Mouse (Mus musculus) cerebellum, adult 2 months (tissue): ENCODE data around the gene Pak3.

Experiments
- CTCF ChIP-seq: fragments of 200-500 bp; IDR thresholded peaks from 2 replicates; pipeline ENCODE4 v1.5.1; 2011; ENCODE audit warnings: low read depth, mild to moderate bottlenecking, control low read depth, low read length, moderate library complexity, borderline replicate concordance; ENCODE audit not compliant: insufficient read depth
- POLR2A ChIP-seq: fragments of 200-500 bp; IDR thresholded peaks from 2 replicates; pipeline ENCODE4 v1.6.1; 2011; ENCODE audit warnings: low read length, control low read depth, borderline replicate concordance; ENCODE audit not compliant: insufficient read depth

DNA sequence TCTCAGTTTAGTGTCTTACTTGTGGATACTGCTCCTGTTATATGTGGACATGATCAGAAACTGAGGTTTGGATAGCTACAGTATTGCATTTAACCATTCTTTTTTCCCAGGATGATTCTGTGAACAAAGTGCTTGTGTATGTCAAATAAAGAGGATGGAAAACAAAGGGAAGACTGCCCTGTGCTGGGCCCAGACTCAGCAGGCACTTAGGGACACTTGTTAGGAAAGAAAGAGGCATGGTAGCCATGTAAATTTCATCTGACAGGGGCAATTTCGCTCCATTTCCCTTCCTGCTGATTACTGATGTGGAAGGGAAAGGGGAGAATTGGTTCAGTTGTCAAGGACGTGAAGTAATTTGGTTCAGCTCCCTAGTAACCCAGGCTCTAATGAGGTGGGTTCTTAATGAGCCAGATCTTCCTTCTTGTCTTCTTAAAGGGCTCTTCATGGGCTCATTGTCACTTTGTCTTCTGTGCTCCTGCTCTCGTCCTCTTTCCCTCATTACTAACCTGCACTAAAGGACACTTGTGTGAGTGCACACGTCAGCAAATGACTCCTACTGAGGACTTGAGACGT, 88.6 kb downstream of the Pak3 start:
- TF ChIP-seq POLR2A (no peak), CTCF (no peak)
